Mouse (Mus musculus) granulocyte monocyte progenitor cell, adult 5-6 weeks (primary cell): ENCODE measurements around the gene Ddit4l. TPM values are rescaled to one million over a fixed set of nuclear protein-coding genes. Genes with fewer than 3 reads are reported as not detected.
"Not testable (repeated sequence)": the region's sequence is repeated elsewhere in the genome, so short reads cannot be mapped to it uniquely, and the experiment has no call there.

Experiments
- ATAC-seq: replicated peaks from 2 replicates; pipeline ENCODE4 v1.8.0; 2016; ENCODE audit warnings: mild to moderate bottlenecking, moderate TSS enrichment, inconsistent platforms; ENCODE audit not compliant: poor library complexity, severe bottlenecking
- total RNA-seq, 2 experiments: library from RNA; stranded (forward) in 1 of 2; stranded (reverse) in 1 of 2; fragments of 200-712, 200-1000 nt in 1 of 2; fragments of >200 nt in 1 of 2; fragmentation: Nextera tagmentation in 1 of 2; gene quantifications; 2 replicates each; pipeline ENCODE4 v1.2.3; 2014 to 2017

Ddit4l gene
- total RNA-seq, 2 experiments from 2014 or later: not detected

GRCm38 (mm10) chr3:137644081-137644480 is 22.7 kb downstream of the Ddit4l start:
- ATAC-seq: no peak

- ATAC-seq: no peak
Measured at GRCm38 (mm10) chr3:137644947-137645346, 23.5 kb downstream of the Ddit4l start.

DNA sequence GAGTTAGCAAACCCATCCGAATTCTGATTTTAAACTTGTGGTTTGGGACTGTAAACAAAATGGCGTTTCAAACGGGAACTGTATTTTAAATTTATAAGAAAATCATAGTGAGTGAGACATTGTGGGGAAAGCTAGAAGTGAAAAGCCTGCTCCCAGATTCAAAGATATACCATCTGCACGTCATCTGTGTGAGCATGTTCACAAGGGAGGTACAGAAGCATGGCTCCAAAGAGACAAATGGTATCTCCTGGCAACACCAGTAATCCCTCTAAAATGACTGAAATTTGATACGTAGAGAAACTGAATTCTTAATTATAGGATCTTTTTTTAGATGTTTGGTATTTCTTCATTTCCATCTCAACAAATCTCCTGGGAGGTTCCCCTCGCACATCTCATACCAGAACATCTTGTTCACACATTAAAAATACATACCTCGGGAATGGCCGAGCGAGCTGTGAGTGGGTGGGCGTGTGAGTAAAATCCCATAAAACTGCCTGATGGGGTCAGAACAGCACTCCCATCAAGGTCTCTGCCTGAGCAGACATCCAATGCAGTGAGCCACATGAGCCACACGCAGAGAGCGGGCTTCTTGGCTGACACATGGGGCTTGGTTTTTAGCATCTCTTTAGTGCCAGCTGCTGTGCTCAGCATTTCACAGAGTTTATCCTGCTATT is 26.2 kb downstream of the Ddit4l start:
- ATAC-seq: no peak

DNA sequence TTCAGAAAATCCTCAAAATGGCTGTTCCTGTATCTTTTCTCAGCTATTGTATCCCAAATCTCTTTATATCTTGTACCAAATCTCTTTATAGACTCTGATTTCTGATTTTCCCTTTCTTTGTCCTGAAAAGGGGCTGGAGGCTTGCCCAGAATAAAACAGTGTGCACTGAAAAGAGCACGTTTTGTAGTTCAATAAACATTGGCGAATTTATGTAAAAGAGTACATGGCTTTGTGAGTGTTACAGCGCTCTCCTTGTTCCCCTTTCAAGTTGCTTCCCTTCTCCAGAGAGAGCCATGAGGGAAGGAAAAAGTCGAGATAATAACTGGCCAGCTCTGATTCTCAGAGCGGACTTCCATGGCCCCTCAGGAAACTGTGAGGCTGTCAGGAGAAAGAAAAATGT is 27.7 kb downstream of the Ddit4l start:
- ATAC-seq: no peak

DNA sequence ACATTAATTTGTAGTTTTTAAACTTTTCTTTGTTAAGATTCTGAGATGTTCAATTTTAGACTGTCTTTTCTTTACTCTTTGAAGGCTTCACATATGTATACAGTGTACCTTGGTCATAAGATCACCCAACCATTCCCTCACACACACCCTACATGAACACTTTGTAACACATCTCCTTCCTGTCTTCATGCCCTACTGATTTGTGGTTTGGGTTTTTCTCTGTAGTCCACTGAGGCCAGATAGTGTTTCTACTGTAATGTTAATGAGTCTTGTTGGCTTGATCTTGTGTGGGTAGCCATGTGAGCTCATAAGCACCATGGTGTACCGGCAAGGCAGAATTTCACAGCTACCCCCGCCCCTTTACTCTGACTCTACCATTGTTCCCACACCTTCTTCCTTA is 31.4 kb downstream of the Ddit4l start:
- no peak for ATAC-seq

DNA sequence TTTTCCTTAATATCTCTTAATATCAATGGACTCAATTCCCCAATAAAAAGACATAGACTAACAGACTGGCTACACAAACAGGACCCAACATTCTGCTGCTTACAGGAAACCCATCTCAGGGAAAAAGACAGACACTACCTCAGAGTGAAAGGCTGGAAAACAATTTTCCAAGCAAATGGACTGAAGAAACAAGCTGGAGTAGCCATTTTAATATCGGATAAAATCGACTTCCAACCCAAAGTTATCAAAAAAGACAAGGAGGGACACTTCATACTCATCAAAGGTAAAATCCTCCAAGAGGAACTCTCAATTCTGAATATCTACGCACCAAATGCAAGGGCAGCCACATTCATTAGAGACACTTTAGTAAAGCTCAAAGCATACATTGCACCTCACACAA is 49.8 kb downstream of the Ddit4l start, which contains the start of gene Gm21962:
Gene Gm21962, plus strand, starts transcription at position 301 of the 400 bp plus-strand sequence.
- not testable (repeated sequence) for ATAC-seq

Other genes starting within 250 kb of the Ddit4l start
- gene Gm21962, start 49.9 kb downstream of the Ddit4l start, total RNA-seq (2014; fragmentation: Nextera tagmentation): not detected in 2 replicates
- gene Gm21962, start 49.9 kb downstream of the Ddit4l start, total RNA-seq (2017): 0.13 TPM in 1 of 2 replicates, not detected in the other
- 1,151 and 1,351 TPM in 2 replicates for gene H2afz, start 242.9 kb downstream of the Ddit4l start, total RNA-seq (2014; fragmentation: Nextera tagmentation)
- gene H2afz, start 242.9 kb downstream of the Ddit4l start, total RNA-seq (2017): 1,517 and 1,875 TPM in 2 replicates
- gene Dnajb14, start 246.1 kb downstream of the Ddit4l start, total RNA-seq (2014; fragmentation: Nextera tagmentation): 6.2 and 7.4 TPM in 2 replicates
- 4.8 and 7.1 TPM in 2 replicates for gene Dnajb14, start 246.1 kb downstream of the Ddit4l start, total RNA-seq (2017)